Mouse (Mus musculus): Measurements from ENCODE around the gene Otop2.

Otop2 gene

GRCm38 (mm10) chr11:115306863-115307262 is at the start of gene Otop2:
Gene Otop2, plus strand, starts transcription at chr11:115307163.
- no peak for DNase-seq (ENCODE audit: extremely low read depth, low read depth, low spot score)

GRCm38 (mm10) chr11:115257775-115258510 is 49.0 kb upstream of the Otop2 start:
- DNase-seq (ENCODE audit: extremely low read depth, low read depth, low spot score) = no peak

- DNase-seq (ENCODE audit: extremely low read depth, low read depth, low spot score) = no peak
Measured at GRCm38 (mm10) chr11:115259134-115259533, 47.8 kb upstream of the Otop2 start.

GRCm38 (mm10) chr11:115262954-115263353 is 44.0 kb upstream of the Otop2 start:
- DNase-seq (ENCODE audit: extremely low read depth, low read depth, low spot score) = no peak

GRCm38 (mm10) chr11:115264136-115264861 is 42.7 kb upstream of the Otop2 start:
- DNase-seq (ENCODE audit: extremely low read depth, low read depth, low spot score) = no peak

- DNase-seq (ENCODE audit: extremely low read depth, low read depth, low spot score) = no peak
Measured at GRCm38 (mm10) chr11:115264862-115265668, 41.9 kb upstream of the Otop2 start.

- no peak for DNase-seq (ENCODE audit: extremely low read depth, low read depth, low spot score)
Measured at GRCm38 (mm10) chr11:115265771-115266399, 41.1 kb upstream of the Otop2 start.

GRCm38 (mm10) chr11:115266400-115266778 is 40.6 kb upstream of the Otop2 start:
- DNase-seq (ENCODE audit: extremely low read depth, low read depth, low spot score) = no peak

- no peak for DNase-seq (ENCODE audit: extremely low read depth, low read depth, low spot score)
Measured at GRCm38 (mm10) chr11:115267061-115267883, 39.7 kb upstream of the Otop2 start, which contains the start of gene Grin2c. Gene Grin2c, minus strand, starts transcription at chr11:115267243.

- DNase-seq (ENCODE audit: extremely low read depth, low read depth, low spot score) = no peak
Measured at GRCm38 (mm10) chr11:115267958-115268357, 39.0 kb upstream of the Otop2 start.

- DNase-seq (ENCODE audit: extremely low read depth, low read depth, low spot score) = no peak
Measured at GRCm38 (mm10) chr11:115269330-115270066, 37.5 kb upstream of the Otop2 start.

- no peak for DNase-seq (ENCODE audit: extremely low read depth, low read depth, low spot score)
Measured at GRCm38 (mm10) chr11:115270148-115270861, 36.7 kb upstream of the Otop2 start.

- DNase-seq (ENCODE audit: extremely low read depth, low read depth, low spot score) = no peak
Measured at GRCm38 (mm10) chr11:115271052-115271451, 35.9 kb upstream of the Otop2 start.

- no peak for DNase-seq (ENCODE audit: extremely low read depth, low read depth, low spot score)
Measured at GRCm38 (mm10) chr11:115271481-115271880, 35.5 kb upstream of the Otop2 start.

- no peak for DNase-seq (ENCODE audit: extremely low read depth, low read depth, low spot score)
Measured at GRCm38 (mm10) chr11:115272894-115273498, 34.0 kb upstream of the Otop2 start.

- DNase-seq (ENCODE audit: extremely low read depth, low read depth, low spot score) = no peak
Measured at GRCm38 (mm10) chr11:115273735-115274134, 33.2 kb upstream of the Otop2 start.

- DNase-seq (ENCODE audit: extremely low read depth, low read depth, low spot score) = no peak
Measured at GRCm38 (mm10) chr11:115274178-115274577, 32.8 kb upstream of the Otop2 start.

- no peak for DNase-seq (ENCODE audit: extremely low read depth, low read depth, low spot score)
Measured at GRCm38 (mm10) chr11:115274771-115275170, 32.2 kb upstream of the Otop2 start.

Data from fat pad, adult 2 months (tissue).